Mouse (Mus musculus) G1E (cell line): ENCODE data around the gene Ptpa.

Source experiments
- CTCF ChIP-seq: IDR thresholded peaks from 2 replicates; pipeline ENCODE4 v1.5.1; 2012; ENCODE audit warnings: low read depth, low read length, inconsistent platforms, mixed read lengths
- GATA1 ChIP-seq: IDR thresholded peaks from 2 replicates; pipeline ENCODE4 v1.6.1; 2012; ENCODE audit warnings: borderline replicate concordance, low read length, inconsistent platforms, mixed read lengths
- GATA2 ChIP-seq: IDR thresholded peaks from 2 replicates; pipeline ENCODE4 v1.6.1; 2012; ENCODE audit warnings: low read depth, low read length, inconsistent platforms, borderline replicate concordance
- POLR2AphosphoS5 ChIP-seq: IDR thresholded peaks from 2 replicates; pipeline ENCODE4 v1.6.1; 2012; ENCODE audit warnings: low read depth, low read length, inconsistent platforms; ENCODE audit not compliant: insufficient replicate concordance
- TAL1 ChIP-seq: conservative IDR thresholded peaks from 2 replicates; pipeline ENCODE4 v1.6.1; 2012; ENCODE audit warnings: low read depth, low read length, inconsistent platforms, mixed read lengths

DNA sequence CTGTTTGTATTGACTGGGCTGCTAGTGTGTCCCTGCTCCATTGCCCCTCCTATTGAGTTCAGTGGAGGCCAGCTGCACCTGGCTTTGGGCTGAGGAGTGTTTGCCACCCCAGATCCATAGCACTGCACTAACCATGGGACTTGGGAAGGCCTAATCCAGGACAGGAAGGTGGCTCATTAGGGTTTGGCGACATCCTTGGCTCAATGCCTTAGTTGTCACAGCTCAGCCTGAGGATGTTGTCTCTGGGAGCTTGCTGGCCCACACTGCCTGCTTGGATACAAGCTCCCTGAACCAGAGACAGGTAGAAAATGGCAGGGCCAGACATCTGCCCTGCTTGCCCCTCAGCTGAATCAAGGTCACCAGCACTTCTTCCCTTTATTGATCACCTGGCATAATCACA is 14.3 kb upstream of the Ptpa start:
- TF ChIP-seq CTCF, result no peak
- no peak for TF ChIP-seq GATA1
- TF ChIP-seq POLR2AphosphoS5, result no peak
- no peak for TF ChIP-seq TAL1
- TF ChIP-seq GATA2, result no peak
